Mouse (Mus musculus): Measurements from ENCODE around the gene Ywhab.

DNA sequence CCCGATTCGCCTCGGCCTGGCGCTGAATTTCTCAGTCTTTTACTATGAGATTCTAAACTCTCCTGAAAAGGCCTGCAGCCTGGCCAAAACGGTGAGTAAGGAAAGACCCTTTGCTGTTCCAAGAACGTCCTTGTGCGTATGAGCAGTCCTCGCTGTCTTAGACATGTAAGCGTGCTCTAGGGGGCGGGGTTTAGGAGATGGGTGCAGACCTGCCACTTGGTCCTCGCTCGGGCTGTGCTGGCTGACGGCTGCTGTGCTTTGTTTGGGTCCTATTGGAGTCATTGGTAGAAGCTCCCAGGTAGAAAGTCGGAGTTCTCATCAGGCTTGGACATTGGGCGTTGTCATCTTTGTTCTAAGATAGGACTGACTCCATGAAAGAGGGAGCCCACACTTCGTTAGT, 20.5 kb downstream of the Ywhab start:
- TF ChIP-seq POLR2A (IDR thresholded peaks at IDR 0.05; ENCODE audit: control insufficient read depth, extremely low read depth, insufficient read depth, low read length, poor library complexity) = no peak
- no peak for TF ChIP-seq CTCF (IDR thresholded peaks at IDR 0.05; ENCODE audit: borderline replicate concordance, control insufficient read depth, extremely low read depth, insufficient read depth, low read length, poor library complexity)
